Mouse (Mus musculus) forebrain, embryonic 10.5 days (tissue): ENCODE measurements around the gene Acadm. TPM values are rescaled to one million over a fixed set of nuclear protein-coding genes. Genes with fewer than 3 reads are reported as not detected.

Experiments used
- DNase-seq: peaks from one replicate; pipeline ENCODE4 v3.0.0-alpha.2; 2017; ENCODE audit warnings: low spot score; ENCODE audit errors: extremely low spot score
- H3K27ac ChIP-seq: fragments of 300-500 bp; sonication (generic); 2 replicates; pipeline ENCODE4 v1.5.1; 2016; ENCODE audit warnings: mild to moderate bottlenecking
- H3K27me3 ChIP-seq: fragments of 300-500 bp; sonication (generic); 2 replicates; pipeline ENCODE4 v1.6.1; 2016; ENCODE audit warnings: mild to moderate bottlenecking; ENCODE audit not compliant: poor library complexity, severe bottlenecking
- H3K36me3 ChIP-seq: fragments of 300-500 bp; sonication (generic); replicated peaks from 2 replicates; pipeline ENCODE4 v1.6.1; 2016; ENCODE audit warnings: mild to moderate bottlenecking, moderate library complexity
- H3K4me1 ChIP-seq: fragments of 300-500 bp; sonication (generic); 2 replicates; pipeline ENCODE4 v1.6.1; 2016
- H3K4me3 ChIP-seq: fragments of 300-500 bp; sonication (generic); 2 replicates; pipeline ENCODE4 v1.5.1; 2016; ENCODE audit warnings: mild to moderate bottlenecking, moderate library complexity
- H3K9me3 ChIP-seq: fragments of 300-500 bp; sonication (generic); 2 replicates; pipeline ENCODE4 v1.6.1; 2016; ENCODE audit warnings: mild to moderate bottlenecking, moderate library complexity
- WGBS: fragments of 180-500 bp; shearing (Covaris S2); methylation state at CpG from one replicate; pipeline ENCODE4 v1.1.7; 2016; 5-methylcytosine and 5-hydroxymethylcytosine counted together
- polyA plus RNA-seq: library from polyadenylated mRNA; unstranded; fragments of >200 nt; fragmentation: Nextera tagmentation; extraction: Ambion mirVana; gene quantifications from 2 replicates; pipeline ENCODE4 v1.2.1, GENCODE M21; 2016

Acadm gene
- polyA plus RNA-seq, 1 experiment from 2014 or later, result 39.1 TPM

GRCm38 (mm10) chr3:153960884-153961283, 16.5 kb upstream of the Acadm start:
- no peaks in the 10 kb centered on the region for H3K27me3 ChIP-seq
- H3K36me3 ChIP-seq, result no peaks in the 10 kb centered on the region
- WGBS, result 80% methylated on average over 2 of the region's 2 CpGs
- no peak for DNase-seq
- H3K9me3 ChIP-seq, result no peaks in the 10 kb centered on the region; the same call in 1 of the 2 replicates
- H3K27ac ChIP-seq, result no peak overlapping the region
- no peak overlapping the region for H3K4me3 ChIP-seq
- H3K4me1 ChIP-seq, result no peaks in the 10 kb centered on the region

DNA sequence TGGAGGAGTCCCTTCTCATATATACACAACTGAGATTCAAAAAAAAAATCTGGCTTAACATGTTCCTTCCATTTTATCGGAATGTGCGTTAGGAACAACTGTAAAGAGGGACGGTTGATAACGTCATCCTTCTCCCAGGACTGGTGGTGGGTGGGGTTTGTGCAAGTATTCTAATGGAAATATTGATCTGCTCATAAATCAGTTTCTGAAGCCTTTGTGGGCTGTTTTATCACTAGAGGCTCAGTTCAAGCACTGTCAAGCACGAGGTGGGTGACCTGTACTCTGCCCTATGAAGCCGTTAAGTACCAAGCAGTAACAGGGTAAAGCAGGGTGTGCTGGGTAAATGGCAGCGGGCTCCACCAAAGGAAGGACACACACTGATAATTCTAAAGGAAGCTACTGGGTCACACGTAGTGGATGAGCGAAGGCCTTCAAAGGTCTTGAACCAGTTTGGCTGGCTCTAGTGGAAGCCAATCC, 15.3 kb upstream of the Acadm start:
- H3K4me1 ChIP-seq, result no peaks in the 10 kb centered on the region
- no peak overlapping the region for H3K4me3 ChIP-seq
- no peaks in the 10 kb centered on the region for H3K36me3 ChIP-seq
- no peak overlapping the region for H3K27ac ChIP-seq
- DNase-seq, result no peak
- no peaks in the 10 kb centered on the region; the same call in 1 of the 2 replicates for H3K27me3 ChIP-seq
- 90% methylated on average over 9 of the region's 9 CpGs for WGBS
- no peaks in the 10 kb centered on the region; the same call in 1 of the 2 replicates for H3K9me3 ChIP-seq

GRCm38 (mm10) chr3:153959035-153959730, 14.8 kb upstream of the Acadm start:
- Histone ChIP-seq H3K4me1 (no peaks in the 10 kb centered on the region), H3K9me3 (no peaks in the 10 kb centered on the region; the same call in 1 of the 2 replicates), H3K27ac (no peak overlapping the region), H3K4me3 (no peak overlapping the region), H3K27me3 (no peaks in the 10 kb centered on the region; the same call in 1 of the 2 replicates), H3K36me3 (no peaks in the 10 kb centered on the region)
- WGBS, result 89% methylated on average over 1 of the region's 1 CpGs
- DNase-seq, result no peak

DNA sequence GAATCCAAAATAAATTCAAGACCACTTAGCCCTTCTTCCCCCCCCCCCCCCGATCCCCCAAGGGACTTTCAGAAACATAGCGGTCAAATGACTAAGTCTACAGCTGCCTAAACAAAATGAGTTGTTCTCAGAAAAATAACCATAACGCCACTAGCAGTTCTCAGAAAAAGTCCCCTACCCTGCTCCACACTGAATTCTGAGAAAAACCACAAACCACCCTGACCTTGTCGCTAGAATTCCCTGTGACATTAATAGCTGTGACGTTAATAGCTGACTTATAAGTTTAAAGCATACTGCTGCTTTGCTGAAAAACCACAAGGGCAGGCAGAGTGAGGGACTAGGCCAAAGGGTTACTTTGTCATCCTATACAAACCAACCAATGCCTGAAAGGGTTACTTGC, 13.5 kb upstream of the Acadm start:
- 90% methylated on average over 5 of the region's 5 CpGs for WGBS

DNA sequence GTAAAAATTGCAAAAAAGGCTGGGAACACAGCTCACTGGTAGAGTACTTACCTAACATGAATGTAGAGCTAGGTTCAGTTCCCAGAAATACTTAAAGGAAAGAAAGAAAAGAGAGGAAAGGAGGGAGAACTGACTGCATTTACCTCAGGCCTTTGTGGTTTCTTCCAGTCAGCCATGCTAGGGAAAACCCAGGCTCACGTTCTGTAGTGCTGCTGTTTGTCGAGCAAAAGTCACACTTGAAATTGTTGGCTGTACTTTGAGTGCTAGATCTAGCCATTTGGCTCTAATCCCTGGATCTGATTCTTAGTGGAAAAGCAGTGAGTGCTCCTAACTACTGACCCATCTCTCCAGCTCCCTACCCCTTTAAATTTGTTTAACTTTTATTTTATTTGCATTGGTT, 3.7 kb upstream of the Acadm start:
- no peak for DNase-seq
- Histone ChIP-seq H3K36me3 (no peaks in the 10 kb centered on the region), H3K9me3 (no peaks in the 10 kb centered on the region), H3K27me3 (no peaks in the 10 kb centered on the region), H3K4me1 (peaks cover 16% of the 10 kb centered on the region), H3K4me3 (no peak overlapping the region), H3K27ac (no peak overlapping the region)
- WGBS, result 79% methylated on average over 2 of the region's 2 CpGs

More for the DNA sequence above, 13.5 kb upstream of the Acadm start:
- Histone ChIP-seq H3K9me3 (no peaks in the 10 kb centered on the region), H3K4me3 (no peak overlapping the region), H3K36me3 (no peaks in the 10 kb centered on the region), H3K4me1 (no peaks in the 10 kb centered on the region), H3K27ac (no peak overlapping the region), H3K27me3 (no peaks in the 10 kb centered on the region; the same call in 1 of the 2 replicates)
- no peak for DNase-seq

- Histone ChIP-seq H3K9me3 (no peaks in the 10 kb centered on the region), H3K4me1 (peaks cover 25% of the 10 kb centered on the region), H3K36me3 (no peaks in the 10 kb centered on the region), H3K4me3 (no peak overlapping the region), H3K27me3 (no peaks in the 10 kb centered on the region), H3K27ac (no peak overlapping the region)
- no peak for DNase-seq
- WGBS, result 81% methylated on average over 4 of the region's 4 CpGs
Measured at GRCm38 (mm10) chr3:153947271-153947670, 2.8 kb upstream of the Acadm start.

- 2% methylated on average over 19 of the region's 19 CpGs for WGBS
- no peaks in the 10 kb centered on the region for H3K27me3 ChIP-seq
- peaks cover 25% of the 10 kb centered on the region for H3K4me1 ChIP-seq
- no peak for DNase-seq
- no peaks in the 10 kb centered on the region for H3K9me3 ChIP-seq
- peak overlapping the region; percentile 92 for H3K27ac ChIP-seq
- peak overlapping the region; percentile 83 for H3K4me3 ChIP-seq
- peaks cover 18% of the 10 kb centered on the region for H3K36me3 ChIP-seq
Measured at GRCm38 (mm10) chr3:153943901-153944334, 514 bp downstream of the Acadm start.

DNA sequence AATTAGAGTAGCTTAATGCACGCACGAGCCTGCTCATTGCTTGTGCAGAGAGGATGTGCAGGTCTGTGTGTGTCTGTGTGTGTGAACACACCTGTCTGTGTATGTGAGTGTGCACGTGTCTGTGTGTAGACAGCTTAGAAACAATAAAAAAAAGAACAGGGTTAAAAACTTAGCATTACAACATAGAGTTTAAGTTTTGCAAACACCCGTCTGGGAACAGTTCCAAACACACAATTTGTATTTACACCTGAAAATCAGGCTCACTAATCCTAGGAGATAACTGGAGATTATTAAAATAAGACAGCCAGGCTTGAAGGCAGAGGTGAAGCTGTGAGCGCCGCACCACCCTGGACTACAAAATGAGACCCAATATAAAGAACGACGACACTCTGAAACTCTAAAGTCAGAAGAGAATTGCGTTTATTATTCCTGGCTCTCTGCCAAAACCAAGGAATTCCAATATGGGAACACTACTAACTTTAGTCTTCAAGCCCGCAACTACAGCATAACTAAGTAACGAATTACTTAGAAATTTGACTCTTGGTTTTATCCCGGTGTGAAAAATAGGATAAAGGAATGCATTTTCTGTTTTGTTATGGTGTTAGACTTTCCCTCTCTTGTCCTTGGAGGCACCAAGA, 1.3 kb downstream of the Acadm start:
- H3K36me3 ChIP-seq, result peaks cover 22% of the 10 kb centered on the region
- H3K4me3 ChIP-seq, result peak overlapping the region; percentile 83
- no peak for DNase-seq
- H3K27ac ChIP-seq, result no peak overlapping the region
- H3K4me1 ChIP-seq, result peaks cover 25% of the 10 kb centered on the region
- 76% methylated on average over 12 of the region's 12 CpGs for WGBS
- no peaks in the 10 kb centered on the region for H3K9me3 ChIP-seq
- H3K27me3 ChIP-seq, result no peaks in the 10 kb centered on the region

DNA sequence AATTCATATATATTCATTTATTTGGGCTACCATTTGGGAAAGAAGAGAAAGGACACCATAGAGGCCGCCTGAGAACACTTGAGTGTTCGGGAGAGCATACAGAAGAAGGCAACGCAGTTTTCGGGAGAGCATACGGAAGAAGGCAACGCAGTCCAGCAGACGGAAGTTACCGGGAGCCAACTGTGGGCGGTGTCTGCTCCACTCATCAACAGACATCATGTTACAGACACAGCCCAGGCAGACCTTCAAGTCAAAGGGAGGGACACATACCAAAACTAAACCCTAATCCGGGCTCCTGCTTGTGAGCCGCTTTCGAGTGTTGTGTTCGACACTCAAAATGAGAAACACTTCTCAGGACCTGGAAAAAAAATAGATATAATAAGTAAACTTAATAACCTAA, 2.8 kb downstream of the Acadm start:
- Histone ChIP-seq H3K27ac (no peak overlapping the region), H3K36me3 (peaks cover 36% of the 10 kb centered on the region), H3K9me3 (no peaks in the 10 kb centered on the region), H3K4me1 (peaks cover 25% of the 10 kb centered on the region), H3K4me3 (no peak overlapping the region), H3K27me3 (no peaks in the 10 kb centered on the region)
- 98% methylated on average over 13 of the region's 13 CpGs for WGBS
- DNase-seq, result no peak

- 93% methylated on average over 9 of the region's 9 CpGs for WGBS
- Histone ChIP-seq H3K4me1 (peaks cover 25% of the 10 kb centered on the region), H3K9me3 (no peaks in the 10 kb centered on the region), H3K36me3 (peaks cover 46% of the 10 kb centered on the region), H3K4me3 (no peak overlapping the region), H3K27ac (no peak overlapping the region), H3K27me3 (no peaks in the 10 kb centered on the region)
- no peak for DNase-seq
Measured at GRCm38 (mm10) chr3:153940486-153940885, 3.9 kb downstream of the Acadm start.

- Histone ChIP-seq H3K27ac (no peak overlapping the region), H3K9me3 (no peaks in the 10 kb centered on the region), H3K36me3 (peaks cover 51% of the 10 kb centered on the region), H3K27me3 (no peaks in the 10 kb centered on the region), H3K4me3 (no peak overlapping the region), H3K4me1 (peaks cover 22% of the 10 kb centered on the region)
- WGBS, result 89% methylated on average over 8 of the region's 8 CpGs
- no peak for DNase-seq
Measured at GRCm38 (mm10) chr3:153940021-153940420, 4.4 kb downstream of the Acadm start.

- peaks cover 74% of the 10 kb centered on the region for H3K36me3 ChIP-seq
- 93% methylated on average over 17 of the region's 17 CpGs for WGBS
- no peaks in the 10 kb centered on the region for H3K9me3 ChIP-seq
Measured at GRCm38 (mm10) chr3:153937116-153937810, 7.2 kb downstream of the Acadm start.

GRCm38 (mm10) chr3:153935878-153936277, 8.6 kb downstream of the Acadm start:
- H3K27me3 ChIP-seq, result no peaks in the 10 kb centered on the region
- H3K27ac ChIP-seq, result no peak overlapping the region
- H3K36me3 ChIP-seq, result peaks cover 79% of the 10 kb centered on the region
- no peak for DNase-seq
- no peak overlapping the region for H3K4me3 ChIP-seq
- WGBS, result 93% methylated on average over 9 of the region's 9 CpGs
- no peaks in the 10 kb centered on the region for H3K9me3 ChIP-seq
- H3K4me1 ChIP-seq, result no peaks in the 10 kb centered on the region

More at GRCm38 (mm10) chr3:153937116-153937810, 7.2 kb downstream of the Acadm start:
- Histone ChIP-seq H3K27ac (no peak overlapping the region), H3K4me1 (peaks cover under 1% of the 10 kb centered on the region; the same call in 1 of the 2 replicates), H3K27me3 (no peaks in the 10 kb centered on the region), H3K4me3 (no peak overlapping the region)
- no peak for DNase-seq
